Mouse (Mus musculus): ENCODE data around the gene Cubn. TPM values are rescaled to one million over a fixed set of nuclear protein-coding genes. Genes with fewer than 3 reads are reported as not detected.

Gene Cubn
- 0.23 and 0.35 TPM in 2 replicates for polyA plus RNA-seq (2014; fragmentation: Nextera tagmentation; extraction: Ambion mirVana)

DNA sequence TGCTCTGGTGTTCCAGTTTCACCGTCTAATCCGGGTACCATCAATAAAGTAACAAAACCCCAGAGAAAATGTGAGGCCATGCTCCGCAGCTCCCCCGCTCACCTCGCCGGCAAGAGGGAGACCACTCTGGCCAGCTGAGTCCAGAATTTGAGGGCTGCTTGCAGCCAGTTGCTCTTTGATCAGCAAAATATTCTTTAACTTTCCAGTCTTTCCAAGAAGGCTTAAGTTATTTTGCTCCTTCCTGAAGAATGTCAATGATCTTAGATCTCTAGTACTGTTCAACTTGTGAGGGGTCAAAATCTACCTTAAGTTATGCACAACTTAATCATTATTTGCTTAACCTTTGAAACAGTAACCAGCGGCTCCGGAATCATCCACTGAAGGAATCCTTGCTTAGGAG is at the start of gene Cubn:
TSS of gene Cubn (minus strand) at position 80 of the 400 bp plus-strand sequence.
- DNase-seq (ENCODE audit: low spot score): no peak
- ATAC-seq (ENCODE audit: low FRiP score): no peak
- Histone ChIP-seq H3K27me3 (ENCODE audit: control insufficient read depth, insufficient read depth, low read length) (no peaks in the 10 kb centered on the region), H3K4me2 (replicated peaks; ENCODE audit: low read depth, low read length) (no peak within 1 kb of the TSS), H3K9ac (ENCODE audit: low read depth, low read length) (no peak within 1 kb of the TSS), H3K4me1 (replicated peaks; ENCODE audit: control insufficient read depth, insufficient read depth, low read length) (no peaks in the 10 kb centered on the region), H3K36me3 (ENCODE audit: control insufficient read depth, insufficient read depth, low read length) (no peaks in the 10 kb centered on the region), H3K9me3 (ENCODE audit: control insufficient read depth, low read length) (no peaks in the 10 kb centered on the region), H3K27ac (ENCODE audit: low read depth, low read length) (no peak within 1 kb of the TSS), H3K4me3 (ENCODE audit: low read depth, low read length) (no peak within 1 kb of the TSS)
- 34% methylated on average over 8 of the region's 8 CpGs for WGBS

DNA sequence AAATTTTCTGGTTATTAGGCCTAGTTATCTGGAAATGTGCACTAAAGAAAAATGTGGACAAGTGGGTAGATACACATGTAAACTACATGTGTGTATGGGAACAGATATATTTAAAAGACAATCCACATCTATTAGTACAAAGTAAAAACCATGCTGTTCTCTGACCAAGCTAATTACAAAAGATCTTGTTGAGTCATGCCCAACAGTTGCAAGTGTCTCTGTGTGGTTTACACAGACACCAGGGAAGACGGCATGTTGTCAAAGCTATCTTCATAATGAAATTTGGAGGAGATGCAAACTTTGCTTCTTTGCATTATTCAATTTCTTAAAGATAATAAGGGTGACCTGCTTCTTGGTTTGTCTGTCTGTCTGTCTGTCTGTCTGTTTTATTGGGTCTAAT is 48.2 kb upstream of the Cubn start:
- Histone ChIP-seq H3K27me3 (ENCODE audit: control insufficient read depth, insufficient read depth, low read length) (no peaks in the 10 kb centered on the region), H3K4me1 (replicated peaks; ENCODE audit: control insufficient read depth, insufficient read depth, low read length) (no peaks in the 10 kb centered on the region), H3K9ac (ENCODE audit: low read depth, low read length) (no peak overlapping the region), H3K27ac (ENCODE audit: low read depth, low read length) (no peak overlapping the region), H3K4me3 (ENCODE audit: low read depth, low read length) (no peak overlapping the region), H3K4me2 (replicated peaks; ENCODE audit: low read depth, low read length) (no peak overlapping the region), H3K9me3 (ENCODE audit: control insufficient read depth, low read length) (no peaks in the 10 kb centered on the region), H3K36me3 (ENCODE audit: control insufficient read depth, insufficient read depth, low read length) (no peaks in the 10 kb centered on the region)
- ATAC-seq (ENCODE audit: low FRiP score) (no peak), DNase-seq (ENCODE audit: low spot score) (no peak)
- whole genome bisulfite sequencing: 93% methylated on average over 1 of the region's 1 CpGs

DNA sequence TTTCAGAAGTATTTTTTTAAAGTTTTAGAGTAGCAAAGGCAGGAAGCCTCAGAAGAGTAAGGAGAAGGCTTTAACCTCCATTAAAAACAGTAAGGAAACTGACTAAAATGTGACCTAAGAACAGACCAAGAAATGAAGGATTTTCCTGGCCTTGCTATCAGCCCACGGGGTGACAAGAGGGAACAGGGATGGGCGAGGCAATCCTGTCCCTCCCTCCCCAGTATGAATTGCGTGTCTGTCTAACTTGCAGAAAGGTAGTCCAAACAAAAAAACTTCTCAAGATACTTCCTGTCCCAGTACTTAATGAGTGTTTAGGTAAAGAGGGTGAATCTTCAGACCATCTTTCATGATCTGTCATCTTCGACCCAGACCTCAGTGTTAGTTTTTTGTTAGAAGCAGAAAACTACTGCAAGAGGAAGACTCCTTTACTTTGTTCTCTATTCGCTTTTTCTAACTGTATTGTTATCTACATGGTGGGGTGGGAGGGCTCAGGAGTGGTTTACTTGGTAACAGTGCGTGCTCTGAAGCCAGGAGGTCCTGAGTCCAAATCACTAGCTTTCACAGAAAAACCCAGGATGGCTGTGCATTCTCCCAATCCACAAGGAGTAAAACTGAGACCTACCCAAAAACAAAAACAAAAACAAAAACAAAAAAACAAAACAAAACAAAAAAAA is 47.2 kb upstream of the Cubn start:
- no peaks in the 10 kb centered on the region for H3K36me3 ChIP-seq (ENCODE audit: control insufficient read depth, insufficient read depth, low read length)
- 74% methylated on average over 6 of the region's 6 CpGs for WGBS
- no peak for ATAC-seq (ENCODE audit: low FRiP score)

DNA sequence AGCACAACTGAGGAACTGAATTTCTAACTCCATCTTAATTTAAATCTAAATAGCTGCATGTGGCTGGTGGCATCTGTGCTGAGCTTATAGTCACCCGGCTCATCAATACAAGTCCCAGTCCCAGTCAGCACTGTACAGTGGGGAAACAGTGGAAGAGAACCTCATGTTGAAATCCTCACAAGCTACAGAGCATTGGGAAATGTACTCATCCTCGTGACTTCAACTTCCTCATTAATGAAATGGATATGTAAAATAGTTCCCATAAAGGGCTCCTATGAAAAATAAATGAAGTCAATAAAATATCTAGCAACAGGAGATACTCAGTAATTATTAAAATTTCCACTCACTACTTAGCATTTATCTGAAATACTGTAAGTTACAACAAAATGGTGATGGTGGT is 46.6 kb upstream of the Cubn start:
- DNase-seq (ENCODE audit: low spot score): no peak
- 81% methylated on average over 2 of the region's 2 CpGs for WGBS
- no peaks in the 10 kb centered on the region for H3K9me3 ChIP-seq (ENCODE audit: control insufficient read depth, low read length)
- H3K36me3 ChIP-seq (ENCODE audit: control insufficient read depth, insufficient read depth, low read length): no peaks in the 10 kb centered on the region
- no peak overlapping the region for H3K27ac ChIP-seq (ENCODE audit: low read depth, low read length)
- no peak for ATAC-seq (ENCODE audit: low FRiP score)
- no peaks in the 10 kb centered on the region for H3K4me1 ChIP-seq (replicated peaks; ENCODE audit: control insufficient read depth, insufficient read depth, low read length)
- no peaks in the 10 kb centered on the region for H3K27me3 ChIP-seq (ENCODE audit: control insufficient read depth, insufficient read depth, low read length)
- no peak overlapping the region for H3K4me3 ChIP-seq (ENCODE audit: low read depth, low read length)
- no peak overlapping the region for H3K9ac ChIP-seq (ENCODE audit: low read depth, low read length)
- no peak overlapping the region for H3K4me2 ChIP-seq (replicated peaks; ENCODE audit: low read depth, low read length)

More for the DNA sequence above, 47.2 kb upstream of the Cubn start:
- Histone ChIP-seq H3K27me3 (ENCODE audit: control insufficient read depth, insufficient read depth, low read length) (no peaks in the 10 kb centered on the region), H3K27ac (ENCODE audit: low read depth, low read length) (no peak overlapping the region), H3K9ac (ENCODE audit: low read depth, low read length) (no peak overlapping the region), H3K4me2 (replicated peaks; ENCODE audit: low read depth, low read length) (no peak overlapping the region), H3K4me1 (replicated peaks; ENCODE audit: control insufficient read depth, insufficient read depth, low read length) (no peaks in the 10 kb centered on the region), H3K9me3 (ENCODE audit: control insufficient read depth, low read length) (no peaks in the 10 kb centered on the region), H3K4me3 (ENCODE audit: low read depth, low read length) (no peak overlapping the region)
- no peak for DNase-seq (ENCODE audit: low spot score)

DNA sequence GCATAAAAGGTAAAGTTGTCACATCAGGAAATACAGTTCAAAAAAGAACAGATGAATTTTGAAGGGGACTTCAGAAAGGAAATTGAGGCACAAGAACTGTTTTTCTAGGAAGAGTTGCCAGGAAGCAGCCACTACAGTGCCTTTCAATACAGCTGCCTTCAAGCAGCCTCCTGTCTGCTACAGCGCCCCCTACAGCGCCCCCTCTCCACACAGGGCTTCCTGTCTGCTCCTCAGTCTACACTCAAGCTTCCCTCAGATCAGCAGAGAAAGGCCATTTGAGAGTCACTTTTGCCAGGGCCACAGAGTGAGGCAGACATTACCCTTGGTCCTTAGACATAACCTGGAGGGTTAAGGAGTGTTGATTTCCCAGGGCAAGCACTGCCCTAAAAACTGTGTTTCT is 46.1 kb upstream of the Cubn start:
- Histone ChIP-seq H3K9ac (ENCODE audit: low read depth, low read length) (no peak overlapping the region), H3K4me2 (replicated peaks; ENCODE audit: low read depth, low read length) (no peak overlapping the region), H3K4me1 (replicated peaks; ENCODE audit: control insufficient read depth, insufficient read depth, low read length) (no peaks in the 10 kb centered on the region), H3K27ac (ENCODE audit: low read depth, low read length) (no peak overlapping the region), H3K9me3 (ENCODE audit: control insufficient read depth, low read length) (no peaks in the 10 kb centered on the region), H3K4me3 (ENCODE audit: low read depth, low read length) (no peak overlapping the region), H3K36me3 (ENCODE audit: control insufficient read depth, insufficient read depth, low read length) (no peaks in the 10 kb centered on the region), H3K27me3 (ENCODE audit: control insufficient read depth, insufficient read depth, low read length) (no peaks in the 10 kb centered on the region)
- whole genome bisulfite sequencing: 8% methylated on average over 2 of the region's 2 CpGs
- no peak for DNase-seq (ENCODE audit: low spot score)
- ATAC-seq (ENCODE audit: low FRiP score): no peak

DNA sequence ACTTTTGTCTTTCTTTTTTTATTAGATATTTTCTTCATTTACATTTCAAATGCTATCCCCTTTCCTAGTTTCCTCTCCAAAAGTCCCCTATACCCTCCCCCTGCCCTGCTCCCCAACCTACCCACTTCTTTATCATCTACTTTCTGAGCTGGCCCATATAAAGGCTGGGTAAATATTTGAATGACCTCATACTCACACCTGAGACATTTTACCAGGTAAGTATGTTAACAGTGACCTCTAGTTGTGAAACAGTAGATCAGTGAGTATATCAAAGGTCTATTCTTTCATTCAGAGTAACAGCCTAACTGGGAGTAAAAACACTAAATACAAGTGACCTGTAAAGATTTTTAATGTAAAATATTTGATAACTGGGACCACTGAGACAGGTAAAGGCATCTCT is 45.1 kb upstream of the Cubn start:
- no peak overlapping the region for H3K4me2 ChIP-seq (replicated peaks; ENCODE audit: low read depth, low read length)
- H3K9me3 ChIP-seq (ENCODE audit: control insufficient read depth, low read length): no peaks in the 10 kb centered on the region
- no peak overlapping the region for H3K4me3 ChIP-seq (ENCODE audit: low read depth, low read length)
- ATAC-seq (ENCODE audit: low FRiP score) (no peak), DNase-seq (ENCODE audit: low spot score) (no peak)
- no peaks in the 10 kb centered on the region for H3K27me3 ChIP-seq (ENCODE audit: control insufficient read depth, insufficient read depth, low read length)
- H3K27ac ChIP-seq (ENCODE audit: low read depth, low read length): no peak overlapping the region
- H3K36me3 ChIP-seq (ENCODE audit: control insufficient read depth, insufficient read depth, low read length): no peaks in the 10 kb centered on the region
- H3K9ac ChIP-seq (ENCODE audit: low read depth, low read length): no peak overlapping the region
- H3K4me1 ChIP-seq (replicated peaks; ENCODE audit: control insufficient read depth, insufficient read depth, low read length): no peaks in the 10 kb centered on the region

DNA sequence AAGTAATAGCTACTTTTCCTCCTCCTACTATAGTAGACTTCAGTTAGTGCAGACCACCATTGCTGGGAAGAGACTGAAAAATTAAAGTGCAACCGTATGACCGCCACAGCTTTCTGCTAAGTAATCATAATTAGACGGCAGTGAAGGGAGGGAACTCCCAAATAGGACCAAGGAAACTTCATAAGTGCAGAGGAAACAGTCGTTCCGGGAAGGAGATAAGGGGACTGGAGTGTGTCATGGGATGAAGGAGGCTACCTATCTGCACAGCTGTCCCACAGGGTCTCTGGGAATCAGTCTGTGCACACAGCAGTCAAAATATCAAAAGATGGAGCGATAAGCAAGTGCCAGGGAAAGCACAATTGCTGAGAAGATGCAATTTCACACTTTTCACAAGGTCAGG is 39.0 kb upstream of the Cubn start:
- Histone ChIP-seq H3K27ac (ENCODE audit: low read depth, low read length) (no peak overlapping the region), H3K4me1 (replicated peaks; ENCODE audit: control insufficient read depth, insufficient read depth, low read length) (no peaks in the 10 kb centered on the region; the same call in 1 of the 2 replicates), H3K9me3 (ENCODE audit: control insufficient read depth, low read length) (no peaks in the 10 kb centered on the region), H3K4me2 (replicated peaks; ENCODE audit: low read depth, low read length) (no peak overlapping the region), H3K36me3 (ENCODE audit: control insufficient read depth, insufficient read depth, low read length) (no peaks in the 10 kb centered on the region), H3K27me3 (ENCODE audit: control insufficient read depth, insufficient read depth, low read length) (no peaks in the 10 kb centered on the region), H3K9ac (ENCODE audit: low read depth, low read length) (no peak overlapping the region), H3K4me3 (ENCODE audit: low read depth, low read length) (no peak overlapping the region)
- WGBS: 89% methylated on average over 6 of the region's 6 CpGs
- no peak for ATAC-seq (ENCODE audit: low FRiP score)
- DNase-seq (ENCODE audit: low spot score): no peak

DNA sequence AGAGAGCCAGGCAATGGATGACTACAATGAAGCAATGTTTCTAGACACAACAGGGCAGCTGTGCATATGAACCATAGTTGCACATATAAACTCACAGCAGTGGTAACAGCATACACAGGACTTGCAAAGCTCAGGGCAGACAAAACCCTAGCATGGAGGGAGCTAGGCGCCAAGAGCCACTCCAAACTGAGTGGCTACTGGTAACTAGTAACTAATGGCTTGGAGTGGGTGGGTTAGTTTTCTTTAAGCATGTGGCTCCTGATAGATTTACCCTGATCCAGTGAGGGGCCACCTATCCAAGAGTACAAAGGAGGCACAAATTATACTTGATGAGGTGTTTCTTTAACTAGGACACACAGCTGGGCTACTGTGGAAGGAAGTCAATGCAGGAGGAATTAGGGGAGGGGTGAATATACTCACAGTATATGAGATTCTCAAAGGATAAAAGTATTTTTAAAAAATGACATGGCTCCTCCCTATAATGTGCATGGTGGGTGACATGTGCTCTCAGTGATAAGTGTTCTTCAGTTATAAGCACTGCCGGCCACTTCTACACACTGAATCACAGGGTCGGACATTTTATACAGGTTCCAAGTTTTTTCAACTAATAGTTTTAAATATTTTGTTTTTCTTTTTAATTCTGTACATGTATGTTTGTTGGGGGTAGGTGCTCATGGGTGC is 37.8 kb upstream of the Cubn start:
- WGBS: 96% methylated on average over 3 of the region's 3 CpGs
- H3K4me2 ChIP-seq (replicated peaks; ENCODE audit: low read depth, low read length): no peak overlapping the region
- DNase-seq (ENCODE audit: low spot score) (no peak), ATAC-seq (ENCODE audit: low FRiP score) (no peak)
- H3K9me3 ChIP-seq (ENCODE audit: control insufficient read depth, low read length): no peaks in the 10 kb centered on the region
- no peak overlapping the region for H3K27ac ChIP-seq (ENCODE audit: low read depth, low read length)
- no peak overlapping the region for H3K9ac ChIP-seq (ENCODE audit: low read depth, low read length)
- no peaks in the 10 kb centered on the region for H3K27me3 ChIP-seq (ENCODE audit: control insufficient read depth, insufficient read depth, low read length)
- H3K4me3 ChIP-seq (ENCODE audit: low read depth, low read length): no peak overlapping the region
- H3K4me1 ChIP-seq (replicated peaks; ENCODE audit: control insufficient read depth, insufficient read depth, low read length): no peaks in the 10 kb centered on the region; the same call in 1 of the 2 replicates
- H3K36me3 ChIP-seq (ENCODE audit: control insufficient read depth, insufficient read depth, low read length): no peaks in the 10 kb centered on the region

DNA sequence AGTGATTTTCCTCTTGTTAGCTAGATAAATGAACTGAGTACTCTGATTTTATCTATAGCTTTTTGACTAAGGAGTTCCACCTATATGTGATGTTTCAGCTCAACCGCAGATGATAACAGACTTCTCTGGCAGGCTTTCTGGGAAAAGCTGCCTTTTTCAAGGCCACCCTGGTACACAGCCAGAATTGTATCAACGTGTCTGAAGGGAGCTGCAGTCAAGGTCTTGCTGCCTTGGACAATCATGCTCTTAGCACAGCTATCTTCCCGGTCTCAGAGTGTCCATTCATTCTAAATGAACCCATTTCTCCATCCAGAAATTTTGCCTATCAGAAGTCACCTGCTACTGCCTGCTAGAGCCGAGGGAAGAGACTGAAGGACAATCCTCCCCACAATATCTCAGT is 35.9 kb upstream of the Cubn start:
- Histone ChIP-seq H3K9ac (ENCODE audit: low read depth, low read length) (no peak overlapping the region), H3K4me3 (ENCODE audit: low read depth, low read length) (no peak overlapping the region), H3K27ac (ENCODE audit: low read depth, low read length) (no peak overlapping the region), H3K4me1 (replicated peaks; ENCODE audit: control insufficient read depth, insufficient read depth, low read length) (no peaks in the 10 kb centered on the region; the same call in 1 of the 2 replicates), H3K36me3 (ENCODE audit: control insufficient read depth, insufficient read depth, low read length) (no peaks in the 10 kb centered on the region), H3K27me3 (ENCODE audit: control insufficient read depth, insufficient read depth, low read length) (no peaks in the 10 kb centered on the region), H3K4me2 (replicated peaks; ENCODE audit: low read depth, low read length) (no peak overlapping the region), H3K9me3 (ENCODE audit: control insufficient read depth, low read length) (no peaks in the 10 kb centered on the region)
- no peak for DNase-seq (ENCODE audit: low spot score)
- ATAC-seq (ENCODE audit: low FRiP score): no peak
- WGBS: 70% methylated on average over 4 of the region's 4 CpGs

Measured in hindbrain, embryonic 11.5 days (tissue).